Mouse (Mus musculus): ENCODE results near the gene Nfil3. TPM values are rescaled to one million over a fixed set of nuclear protein-coding genes. Genes with fewer than 3 reads are reported as not detected.

Nfil3 gene
- polyA plus RNA-seq, 1 experiment from 2014 or later = 52.9 TPM

DNA sequence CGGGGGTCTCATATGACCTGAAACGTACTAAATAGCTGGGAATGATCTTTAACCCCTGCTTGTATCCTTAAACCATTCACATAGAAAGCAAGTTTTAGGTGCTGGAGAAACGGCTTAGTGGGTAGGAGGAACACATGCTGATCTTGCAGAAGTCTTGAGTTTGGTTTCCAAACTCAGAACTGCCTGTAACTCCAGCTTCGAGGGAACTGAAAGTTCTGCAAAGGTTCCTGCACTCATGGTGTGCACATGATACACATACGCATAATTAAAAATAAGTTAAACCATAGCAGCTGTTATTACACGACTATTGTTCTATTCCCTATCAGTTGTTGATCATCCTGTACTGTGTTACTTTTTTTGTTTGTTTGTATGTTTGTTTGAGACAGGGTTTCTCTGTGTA lies 18.5 kb downstream of the Nfil3 start:
- H3K27me3 ChIP-seq = no peaks in the 10 kb centered on the region
- no peak overlapping the region for H3K4me3 ChIP-seq
- no peak overlapping the region for H3K4me2 ChIP-seq
- no peak overlapping the region for H3K27ac ChIP-seq
- H3K4me1 ChIP-seq (replicated peaks) = no peaks in the 10 kb centered on the region
- 84% methylated on average over 6 of the region's 6 CpGs for WGBS
- ATAC-seq (ENCODE audit: low FRiP score) = no peak
- no peak overlapping the region for H3K9ac ChIP-seq
- peaks cover 30% of the 10 kb centered on the region for H3K36me3 ChIP-seq
- H3K9me3 ChIP-seq = no peaks in the 10 kb centered on the region

DNA sequence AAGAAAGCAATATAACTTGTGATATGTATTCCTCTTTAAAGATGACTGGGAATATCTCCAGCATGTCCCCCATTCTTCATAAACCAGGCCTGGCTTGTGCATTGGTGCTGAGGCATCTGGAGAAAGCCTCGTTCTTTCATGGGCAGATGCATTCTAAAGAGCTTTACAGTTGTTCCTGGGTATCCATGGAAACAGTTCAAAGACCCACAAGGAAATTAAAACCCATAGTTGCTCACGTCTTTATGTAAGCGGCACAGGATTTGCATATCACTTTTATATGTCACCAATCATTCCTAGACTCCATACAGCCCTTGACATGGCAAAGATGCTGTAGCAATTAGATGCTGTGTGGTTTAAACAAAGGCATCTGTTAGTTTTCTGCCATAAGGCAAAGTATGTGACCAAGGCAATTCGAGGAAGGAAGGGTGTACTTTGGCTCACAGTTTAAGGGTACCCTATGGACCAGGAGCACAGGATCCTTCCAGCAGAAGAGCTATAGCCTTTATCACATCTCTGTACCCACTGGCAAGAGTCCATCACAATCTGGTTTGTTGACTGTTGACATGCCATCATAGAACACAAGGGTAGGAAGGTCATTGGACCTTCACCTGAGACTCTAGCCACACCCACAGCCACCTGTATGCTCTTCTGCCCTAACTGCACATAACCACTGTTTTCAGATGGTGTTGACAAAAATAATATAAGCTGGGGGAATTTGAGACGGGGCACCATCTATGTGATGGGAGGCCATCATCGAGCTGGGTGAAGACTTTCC lies 26.9 kb downstream of the Nfil3 start:
- Histone ChIP-seq H3K4me1 (replicated peaks) (no peaks in the 10 kb centered on the region), H3K27ac (no peak overlapping the region), H3K36me3 (no peaks in the 10 kb centered on the region), H3K9ac (no peak overlapping the region), H3K9me3 (0 out of 2 replicates have a peak, but pooled peaks cover 3% of the 10 kb centered on the region), H3K4me2 (no peak overlapping the region), H3K4me3 (no peak overlapping the region), H3K27me3 (no peaks in the 10 kb centered on the region)
- ATAC-seq (ENCODE audit: low FRiP score) = no peak
- 72% methylated on average over 6 of the region's 6 CpGs for WGBS

DNA sequence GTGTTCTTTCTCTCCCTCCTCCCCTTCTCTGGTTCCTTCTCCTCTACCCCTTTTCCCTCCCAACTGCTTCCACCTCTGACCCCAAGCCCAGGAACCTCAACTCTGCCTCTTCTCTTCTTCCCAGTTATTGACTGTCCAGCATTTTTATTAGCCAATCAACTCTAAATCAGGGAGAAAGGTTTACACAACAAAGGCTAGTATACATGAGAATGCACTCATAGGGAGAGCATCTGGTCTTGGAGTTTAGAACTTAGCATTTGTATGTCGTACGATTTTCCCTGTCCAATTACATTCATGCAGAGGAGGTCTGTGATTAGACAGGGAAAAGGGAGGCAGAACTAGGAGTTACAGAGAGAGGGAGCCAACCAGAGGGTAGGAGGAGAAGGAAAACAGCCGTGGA lies 31.7 kb downstream of the Nfil3 start:
- H3K9ac ChIP-seq = no peak overlapping the region
- H3K9me3 ChIP-seq = 0 out of 2 replicates have a peak, but pooled peaks cover 2% of the 10 kb centered on the region
- H3K4me3 ChIP-seq = no peak overlapping the region
- 83% methylated on average over 3 of the region's 3 CpGs for WGBS
- no peaks in the 10 kb centered on the region for H3K4me1 ChIP-seq (replicated peaks)
- H3K27me3 ChIP-seq = no peaks in the 10 kb centered on the region
- ATAC-seq (ENCODE audit: low FRiP score) = no peak
- H3K4me2 ChIP-seq = no peak overlapping the region
- H3K36me3 ChIP-seq = no peaks in the 10 kb centered on the region
- no peak overlapping the region for H3K27ac ChIP-seq

DNA sequence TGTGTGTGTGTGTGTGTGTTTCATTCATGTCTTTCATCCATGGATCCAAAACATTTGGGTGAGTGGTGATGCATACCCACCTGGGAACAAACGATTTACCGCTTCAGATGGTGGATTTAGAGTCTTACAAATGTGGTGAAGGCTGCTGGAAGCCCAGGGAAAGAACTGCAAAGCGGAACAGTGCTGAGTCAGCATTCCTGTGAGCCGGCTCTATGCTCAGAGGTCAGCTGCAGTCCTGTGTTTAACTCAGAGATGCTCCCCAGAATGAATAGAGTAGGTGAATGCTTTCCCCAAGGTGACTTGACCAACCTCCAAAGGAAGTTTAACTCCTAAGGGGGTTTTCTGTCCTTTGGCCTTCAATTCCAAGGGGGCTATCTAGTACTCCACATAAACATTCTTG lies 33.3 kb downstream of the Nfil3 start:
- H3K4me1 ChIP-seq (replicated peaks) = no peaks in the 10 kb centered on the region
- no peaks in the 10 kb centered on the region for H3K9me3 ChIP-seq
- H3K4me3 ChIP-seq = no peak overlapping the region
- no peak overlapping the region for H3K4me2 ChIP-seq
- 75% methylated on average over 4 of the region's 4 CpGs for WGBS
- no peak overlapping the region for H3K9ac ChIP-seq
- no peak for ATAC-seq (ENCODE audit: low FRiP score)
- no peak overlapping the region for H3K27ac ChIP-seq
- H3K36me3 ChIP-seq = no peaks in the 10 kb centered on the region
- no peaks in the 10 kb centered on the region for H3K27me3 ChIP-seq

DNA sequence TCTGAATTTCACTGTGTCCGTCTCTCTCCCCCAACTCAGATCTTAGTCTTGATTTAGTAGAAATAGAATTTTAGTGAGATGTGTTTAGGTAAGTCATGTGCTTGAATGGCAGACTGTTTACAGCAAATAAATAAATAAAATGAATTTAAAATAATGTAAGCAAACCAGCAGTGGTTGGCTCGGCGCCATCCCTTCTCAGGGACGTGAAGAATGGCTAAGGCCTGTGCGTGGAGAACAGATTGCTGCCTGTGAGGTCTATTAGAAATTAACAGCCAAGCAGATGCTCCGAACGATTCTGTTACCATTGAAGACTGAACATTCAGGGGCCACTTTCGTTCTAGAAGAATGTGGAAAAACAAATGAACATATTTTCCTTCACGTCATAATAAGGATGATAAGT lies 35.1 kb downstream of the Nfil3 start:
- H3K36me3 ChIP-seq = no peaks in the 10 kb centered on the region
- no peak overlapping the region for H3K4me2 ChIP-seq
- WGBS = 74% methylated on average over 9 of the region's 9 CpGs
- no peaks in the 10 kb centered on the region for H3K27me3 ChIP-seq
- H3K4me3 ChIP-seq = no peak overlapping the region
- no peak for ATAC-seq (ENCODE audit: low FRiP score)
- H3K4me1 ChIP-seq (replicated peaks) = no peaks in the 10 kb centered on the region
- H3K9me3 ChIP-seq = no peaks in the 10 kb centered on the region
- H3K27ac ChIP-seq = no peak overlapping the region
- no peak overlapping the region for H3K9ac ChIP-seq

DNA sequence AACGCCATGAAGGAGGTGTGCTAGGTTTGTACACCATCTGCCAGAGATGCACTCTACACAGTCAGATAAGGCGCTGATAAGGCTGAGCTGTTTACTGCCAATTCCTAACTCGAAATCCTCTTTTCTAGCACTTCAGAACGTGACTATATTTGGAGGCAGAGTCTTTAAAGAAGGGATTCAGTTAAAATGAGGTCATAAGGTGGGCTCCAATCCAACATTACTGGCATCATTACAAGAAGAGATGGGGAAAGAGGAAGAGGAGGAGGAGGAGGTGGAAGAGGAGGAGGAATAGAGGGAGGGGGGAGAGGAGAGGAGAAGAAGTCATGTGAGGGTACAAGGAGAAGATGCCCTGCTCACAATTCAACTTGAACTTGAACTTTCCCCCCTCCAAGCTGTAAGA lies 36.8 kb downstream of the Nfil3 start:
- Histone ChIP-seq H3K27me3 (no peaks in the 10 kb centered on the region), H3K4me1 (replicated peaks) (no peaks in the 10 kb centered on the region), H3K9me3 (no peaks in the 10 kb centered on the region), H3K27ac (no peak overlapping the region), H3K9ac (no peak overlapping the region), H3K36me3 (no peaks in the 10 kb centered on the region), H3K4me3 (no peak overlapping the region), H3K4me2 (no peak overlapping the region)
- no peak for ATAC-seq (ENCODE audit: low FRiP score)
- WGBS = 85% methylated on average over 4 of the region's 4 CpGs

DNA sequence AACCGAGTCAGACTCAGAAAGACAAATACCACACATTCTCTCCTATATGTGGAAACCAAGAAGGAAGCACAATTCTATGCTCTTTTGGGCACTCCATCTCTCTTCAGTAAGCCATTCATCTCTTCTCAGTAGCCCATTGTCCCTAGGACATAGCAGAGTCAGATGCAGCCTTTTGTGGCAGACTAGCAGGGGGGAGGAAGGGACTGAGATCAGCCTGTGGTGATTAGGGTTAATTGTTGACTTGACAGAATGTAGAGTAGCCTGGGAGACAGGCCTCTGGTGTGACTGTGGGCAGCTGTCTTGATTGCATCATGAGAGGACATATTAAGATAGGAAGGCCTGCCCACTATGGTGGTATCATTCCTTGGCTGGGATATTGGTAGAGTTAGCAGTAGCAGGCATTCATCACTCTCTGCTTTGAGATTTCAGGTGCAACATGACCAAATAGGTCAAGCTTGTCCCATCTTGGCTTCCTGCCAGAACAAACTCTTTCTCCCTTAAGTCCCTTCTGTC lies 37.9 kb downstream of the Nfil3 start:
- H3K4me3 ChIP-seq = no peak overlapping the region
- H3K36me3 ChIP-seq = no peaks in the 10 kb centered on the region
- no peak overlapping the region for H3K4me2 ChIP-seq
- H3K9ac ChIP-seq = no peak overlapping the region
- ATAC-seq (ENCODE audit: low FRiP score) = no peak
- H3K9me3 ChIP-seq = no peaks in the 10 kb centered on the region
- no peak overlapping the region for H3K27ac ChIP-seq
- no peaks in the 10 kb centered on the region for H3K4me1 ChIP-seq (replicated peaks)
- 42% methylated on average over 1 of the region's 1 CpGs for WGBS
- no peaks in the 10 kb centered on the region for H3K27me3 ChIP-seq

DNA sequence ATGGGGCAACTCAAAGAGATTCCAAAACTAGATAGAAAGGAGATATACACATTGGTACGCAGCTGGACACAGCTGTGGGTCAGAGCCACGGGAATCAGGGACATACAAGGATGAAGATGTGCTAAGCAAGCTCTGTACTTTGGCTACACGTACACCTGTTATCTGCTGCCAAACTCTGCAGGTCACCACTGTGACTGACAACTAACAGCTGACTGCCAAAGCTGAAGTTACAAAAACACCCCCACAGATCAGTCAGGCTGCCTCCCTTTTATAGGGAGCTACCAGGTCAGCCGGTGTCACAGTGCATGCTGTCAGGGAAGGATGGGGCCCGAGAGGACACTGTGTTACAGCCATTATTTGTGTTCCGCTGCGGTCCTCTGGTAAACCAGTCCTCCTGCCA lies 39.9 kb downstream of the Nfil3 start:
- H3K36me3 ChIP-seq = no peaks in the 10 kb centered on the region
- H3K4me2 ChIP-seq = no peak overlapping the region
- H3K4me3 ChIP-seq = no peak overlapping the region
- no peaks in the 10 kb centered on the region for H3K4me1 ChIP-seq (replicated peaks)
- H3K27me3 ChIP-seq = no peaks in the 10 kb centered on the region
- 87% methylated on average over 7 of the region's 7 CpGs for WGBS
- H3K9me3 ChIP-seq = no peaks in the 10 kb centered on the region
- no peak overlapping the region for H3K9ac ChIP-seq
- ATAC-seq (ENCODE audit: low FRiP score) = no peak
- H3K27ac ChIP-seq = no peak overlapping the region

DNA sequence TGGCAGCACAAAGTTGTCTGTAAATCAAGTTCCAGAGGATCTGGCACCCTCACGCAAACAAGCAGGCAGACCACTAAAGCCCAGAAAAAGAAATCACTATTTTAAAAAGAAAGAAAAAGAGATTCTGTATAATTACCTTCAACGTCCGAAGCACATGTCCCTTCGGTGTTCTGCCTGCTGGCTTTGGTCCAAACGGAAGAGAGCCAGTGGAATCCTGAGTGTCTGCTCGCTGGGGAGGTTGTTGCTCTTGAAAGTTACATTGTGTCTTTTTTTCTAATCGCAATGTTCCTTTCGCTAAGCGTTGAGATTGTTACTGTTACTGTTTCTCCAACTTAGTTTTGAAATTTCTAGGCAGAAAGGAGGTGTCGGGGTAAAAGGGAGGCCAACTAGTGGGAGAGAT lies 50.3 kb downstream of the Nfil3 start:
- Histone ChIP-seq H3K4me2 (no peak overlapping the region), H3K9ac (no peak overlapping the region), H3K9me3 (no peaks in the 10 kb centered on the region), H3K27ac (no peak overlapping the region), H3K4me1 (replicated peaks) (peaks cover 28% of the 10 kb centered on the region), H3K4me3 (no peak overlapping the region), H3K36me3 (no peaks in the 10 kb centered on the region), H3K27me3 (no peaks in the 10 kb centered on the region)
- WGBS = 56% methylated on average over 10 of the region's 10 CpGs
- ATAC-seq (ENCODE audit: low FRiP score) = no peak

DNA sequence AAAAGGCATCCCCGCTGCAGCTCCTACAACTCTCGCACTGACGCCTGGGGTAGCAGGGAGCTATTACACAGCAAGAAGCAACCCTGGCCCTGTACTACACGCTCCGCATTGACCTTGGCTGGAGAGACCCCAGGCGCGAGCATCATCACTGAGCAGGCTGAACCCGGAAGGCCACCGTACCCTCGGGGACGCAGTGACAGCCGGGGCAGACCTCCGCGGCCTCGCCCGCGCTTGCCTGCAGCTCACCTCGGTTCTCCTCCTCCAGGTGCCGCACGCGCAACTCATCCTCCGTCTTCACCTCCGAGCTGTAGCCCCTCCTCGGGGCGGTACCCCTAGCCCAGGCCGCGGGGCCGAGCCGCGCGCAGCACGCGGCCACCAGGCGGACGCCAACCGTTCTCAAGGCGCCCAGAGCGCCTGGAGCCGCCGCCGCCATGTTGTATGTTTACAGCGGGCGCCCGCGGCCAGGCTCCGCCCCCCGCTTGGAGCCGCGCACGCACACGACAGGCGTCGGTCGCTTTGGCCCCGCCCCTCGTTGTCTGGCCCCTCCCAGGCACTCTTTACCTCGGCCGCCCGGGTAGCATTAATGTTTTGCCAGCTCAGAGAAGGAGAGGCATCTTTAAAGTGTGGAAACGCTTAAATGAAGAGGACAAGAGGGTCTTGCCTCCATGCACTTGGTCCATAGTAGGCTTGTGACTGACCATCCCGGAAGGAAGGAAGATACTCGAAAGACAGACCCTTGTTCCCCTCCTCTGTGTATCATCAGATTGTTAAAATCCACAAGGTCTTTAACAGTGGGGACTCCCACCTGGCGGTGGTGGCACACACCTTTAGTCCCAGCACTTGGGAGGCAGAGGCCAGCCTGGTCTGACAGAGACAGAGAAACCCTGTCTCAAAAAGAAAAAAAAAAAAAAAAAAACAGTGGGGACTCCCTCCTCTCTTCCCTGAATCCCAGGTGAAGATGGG lies 51.4 kb downstream of the Nfil3 start, which contains the start of gene Auh:
Auh (minus strand) TSS at position 473 of the 963 bp plus-strand sequence.
- Histone ChIP-seq H3K4me3 (peak within 1 kb of the TSS; percentile 83), H3K36me3 (no peaks in the 10 kb centered on the region), H3K9me3 (no peaks in the 10 kb centered on the region), H3K9ac (peak within 1 kb of the TSS; percentile 85), H3K4me1 (replicated peaks) (peaks cover 28% of the 10 kb centered on the region), H3K4me2 (peak within 1 kb of the TSS; percentile 58), H3K27me3 (no peaks in the 10 kb centered on the region), H3K27ac (peak within 1 kb of the TSS; percentile 92)
- ATAC-seq (ENCODE audit: low FRiP score) = peak; percentile 96
- under 1% methylated on average over 63 of the region's 63 CpGs for WGBS

DNA sequence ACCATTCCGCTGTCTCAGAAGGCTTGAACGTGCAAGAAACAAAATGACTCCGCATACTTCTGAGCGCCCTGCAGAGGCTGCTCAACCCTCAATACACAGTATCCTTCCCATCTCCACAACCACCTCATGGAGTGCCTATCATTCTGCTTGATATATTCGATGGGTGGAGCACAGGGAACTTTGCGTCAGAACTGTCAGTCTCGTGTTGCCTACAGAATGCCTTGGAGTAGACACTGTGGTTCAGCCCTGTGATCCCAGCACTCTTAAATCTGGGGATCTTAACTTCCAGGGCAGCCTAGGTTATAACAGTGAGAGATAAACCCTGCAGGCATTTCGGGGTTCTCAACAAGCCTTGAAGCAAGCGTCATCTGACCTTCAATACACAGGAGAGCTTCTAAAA lies 52.5 kb downstream of the Nfil3 start:
- Histone ChIP-seq H3K4me1 (replicated peaks) (peaks cover 28% of the 10 kb centered on the region), H3K36me3 (no peaks in the 10 kb centered on the region), H3K9me3 (no peaks in the 10 kb centered on the region), H3K27ac (0 out of 2 replicates have a peak overlapping the region, but pooled peaks have one; percentile 92), H3K9ac (peak overlapping the region; percentile 85), H3K27me3 (no peaks in the 10 kb centered on the region), H3K4me2 (peak overlapping the region; percentile 58), H3K4me3 (peak overlapping the region; percentile 83)
- WGBS = 70% methylated on average over 9 of the region's 9 CpGs
- ATAC-seq (ENCODE audit: low FRiP score) = no peak

DNA sequence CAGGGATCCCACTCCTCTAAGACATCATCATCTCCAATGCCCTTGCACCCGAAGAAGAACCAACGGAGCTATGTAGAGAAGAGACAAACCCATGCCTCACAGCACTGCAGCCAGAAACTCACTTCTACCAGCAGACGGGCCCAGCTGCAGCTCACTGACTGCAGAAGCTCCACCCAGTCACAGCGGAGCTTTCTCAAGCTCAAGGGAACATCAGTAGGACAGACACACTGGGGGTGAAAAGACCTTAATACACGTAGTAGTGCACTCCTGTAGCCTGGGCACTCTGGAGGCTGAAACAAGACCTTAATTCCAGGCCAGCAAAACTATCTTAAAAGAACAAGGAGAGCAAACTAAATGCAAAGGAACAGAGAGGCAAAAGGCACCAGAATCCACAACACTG lies 56.4 kb downstream of the Nfil3 start:
- no peak for ATAC-seq (ENCODE audit: low FRiP score)
- Histone ChIP-seq H3K4me1 (replicated peaks) (peaks cover 26% of the 10 kb centered on the region), H3K27ac (no peak overlapping the region), H3K9me3 (no peaks in the 10 kb centered on the region), H3K36me3 (no peaks in the 10 kb centered on the region), H3K27me3 (no peaks in the 10 kb centered on the region), H3K4me3 (no peak overlapping the region), H3K4me2 (no peak overlapping the region), H3K9ac (no peak overlapping the region)
- WGBS = 81% methylated on average over 5 of the region's 5 CpGs

Measured in hindbrain, embryonic 13.5 days (tissue).